Mouse (Mus musculus) skeletal muscle tissue, adult 2 months (tissue): ENCODE measurements at regions not wholly inside any gene's neighbourhood (a gene's known extent, or its start where the extent isn't known, plus 50 kb on each side); places are given as distances from the start of the nearest gene placed in this dataset.

ENCODE experiments used
- DNase-seq: peaks from one replicate; pipeline ENCODE4 v3.0.0-alpha.2; 2012; ENCODE audit warnings: low read depth, low spot score

DNA sequence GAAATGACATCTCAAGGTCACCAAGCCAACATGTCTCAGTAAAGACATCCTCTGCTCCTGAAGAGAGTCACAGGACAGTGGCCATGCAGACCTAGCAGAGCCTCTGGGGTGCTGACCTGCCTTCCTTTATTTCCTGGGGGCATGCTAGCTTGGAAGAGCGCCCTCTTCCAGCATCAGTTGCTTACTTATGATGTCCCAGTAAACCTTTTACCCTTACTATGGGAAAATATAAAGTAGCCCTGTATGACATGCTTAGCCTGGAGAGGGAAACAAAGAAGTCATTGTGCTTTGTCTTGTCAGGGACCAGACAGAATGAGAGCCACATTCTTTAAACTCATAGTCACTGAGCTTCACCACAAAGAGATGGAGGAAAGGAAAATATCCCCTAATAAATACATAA is 82.9 kb downstream of the Postn start:
- no peak for DNase-seq

- DNase-seq = no peak
These were observed 86.0 kb downstream of the Postn start for GRCm38 (mm10) chr3:54446889-54447288.

DNA sequence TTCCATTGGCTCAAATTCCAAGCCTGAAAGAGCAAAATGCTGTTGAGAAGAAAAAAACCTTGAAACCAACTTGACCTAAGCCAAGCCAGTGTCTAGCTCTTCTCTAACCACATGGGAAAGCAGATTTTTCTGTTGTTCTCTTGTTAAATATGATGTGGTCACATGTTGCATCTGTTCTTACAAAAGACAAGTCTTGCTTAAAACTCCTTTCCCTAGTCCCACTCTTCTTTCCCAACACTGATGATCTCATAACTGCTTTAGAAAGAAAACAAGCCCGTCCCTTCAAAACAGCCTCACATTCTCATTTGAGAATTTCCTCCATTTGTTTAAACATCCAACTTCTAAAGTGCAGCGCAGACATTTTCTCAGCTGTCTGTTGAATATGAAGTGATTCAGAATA is 96.5 kb downstream of the Postn start:
- DNase-seq = peak; percentile 11

GRCm38 (mm10) chr3:54461366-54461765 is 100.5 kb downstream of the Postn start:
- no peak for DNase-seq

DNA sequence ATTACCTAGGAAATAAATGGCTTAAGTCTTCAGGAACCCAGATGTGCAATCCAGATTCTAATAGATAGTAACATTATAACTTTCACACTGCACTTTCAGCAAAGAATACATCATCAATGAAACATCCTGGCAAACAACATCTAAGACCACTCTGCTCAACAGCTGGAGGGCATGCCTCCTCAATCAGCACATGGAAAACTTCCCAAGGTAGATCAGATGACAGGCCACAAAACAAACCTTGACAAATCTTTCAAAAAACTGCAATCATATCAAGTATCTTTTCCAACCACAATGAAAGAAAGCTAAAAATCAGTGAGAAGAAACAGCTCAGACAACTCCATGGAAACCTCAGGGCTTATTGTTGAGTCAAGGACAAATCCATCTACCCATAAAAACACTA is 105.2 kb downstream of the Postn start:
- no peak for DNase-seq

GRCm38 (mm10) chr3:54474209-54474608 is 113.3 kb downstream of the Postn start:
- peak; percentile 29 for DNase-seq

- no peak for DNase-seq
These were observed 115.0 kb downstream of the Postn start for GRCm38 (mm10) chr3:54475879-54476278.

DNA sequence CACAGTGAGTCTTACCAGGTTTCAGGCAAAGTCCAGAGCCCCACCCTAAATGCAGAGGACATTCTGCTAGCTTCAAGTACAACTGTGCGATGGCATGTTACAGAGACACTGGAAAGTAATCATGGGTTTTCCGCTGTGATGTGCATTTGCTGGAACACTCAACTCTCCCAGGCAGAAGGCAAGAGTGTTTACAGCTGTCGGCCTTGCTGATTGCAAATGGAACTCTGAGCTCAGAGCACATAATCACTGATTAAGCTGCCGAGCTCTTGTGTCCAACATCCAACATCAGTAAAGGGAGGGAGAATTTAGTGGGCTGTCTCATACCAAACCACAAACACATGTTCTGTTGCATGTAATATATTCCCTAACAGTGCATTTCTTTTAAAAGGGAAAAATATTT is 117.1 kb downstream of the Postn start:
- no peak for DNase-seq

DNA sequence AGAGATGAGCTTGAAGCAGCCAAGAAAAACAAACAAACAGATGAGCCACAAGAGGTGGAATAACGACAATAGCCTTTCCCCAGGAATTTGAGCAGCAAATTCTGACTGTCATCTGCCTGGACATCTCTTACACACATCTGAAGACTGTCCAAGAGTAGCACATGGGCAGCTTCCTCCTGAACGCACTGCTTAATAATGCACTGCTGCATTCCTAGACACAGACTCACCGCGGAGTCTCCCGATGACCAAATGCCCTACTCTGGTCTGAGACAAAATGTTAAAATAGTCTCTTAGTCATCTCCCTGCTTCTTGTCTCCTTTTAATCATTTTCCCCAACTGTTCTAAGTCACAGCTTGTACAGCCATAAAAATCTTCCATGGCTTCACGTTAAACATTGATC is 119.3 kb downstream of the Postn start:
- DNase-seq = peak; percentile 52

- no peak for DNase-seq
These were observed 126.4 kb downstream of the Postn start for GRCm38 (mm10) chr3:54487346-54487745.

GRCm38 (mm10) chr3:54487844-54488243 is 126.9 kb downstream of the Postn start:
- DNase-seq = no peak

- DNase-seq = no peak
These were observed 129.5 kb downstream of the Postn start for GRCm38 (mm10) chr3:54490249-54490900.

GRCm38 (mm10) chr3:54493567-54493966 is 132.7 kb downstream of the Postn start:
- DNase-seq = no peak

DNA sequence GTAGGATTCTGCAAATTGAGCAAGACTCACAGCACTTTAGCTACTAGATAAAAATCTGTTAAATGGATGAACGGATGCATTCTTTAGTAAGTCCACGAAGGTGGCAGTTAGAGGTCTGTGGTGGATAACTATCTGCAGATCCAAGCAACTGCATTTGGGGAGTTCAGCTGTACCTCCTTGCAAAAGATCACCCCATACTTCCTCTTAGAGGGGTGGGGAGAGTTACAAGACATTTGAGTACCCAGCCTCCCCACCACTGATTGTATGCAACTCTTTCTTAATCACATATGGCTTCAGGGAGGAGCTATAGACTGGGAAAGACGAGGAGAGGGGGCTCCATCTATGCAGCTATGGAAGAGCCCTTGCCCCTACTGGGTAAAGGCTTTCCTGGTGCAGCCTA is 144.1 kb downstream of the Postn start:
- DNase-seq = no peak

- no peak for DNase-seq
These were observed 146.7 kb downstream of the Postn start for GRCm38 (mm10) chr3:54507575-54507974.

GRCm38 (mm10) chr3:54508906-54509305 is 148.0 kb downstream of the Postn start:
- DNase-seq = no peak

- DNase-seq = no peak
These were observed 156.3 kb downstream of the Postn start for GRCm38 (mm10) chr3:54517251-54517650.

GRCm38 (mm10) chr3:54522716-54523115 is 161.8 kb downstream of the Postn start:
- no peak for DNase-seq

- no peak for DNase-seq
These were observed 165.7 kb downstream of the Postn start for GRCm38 (mm10) chr3:54526618-54527017.

DNA sequence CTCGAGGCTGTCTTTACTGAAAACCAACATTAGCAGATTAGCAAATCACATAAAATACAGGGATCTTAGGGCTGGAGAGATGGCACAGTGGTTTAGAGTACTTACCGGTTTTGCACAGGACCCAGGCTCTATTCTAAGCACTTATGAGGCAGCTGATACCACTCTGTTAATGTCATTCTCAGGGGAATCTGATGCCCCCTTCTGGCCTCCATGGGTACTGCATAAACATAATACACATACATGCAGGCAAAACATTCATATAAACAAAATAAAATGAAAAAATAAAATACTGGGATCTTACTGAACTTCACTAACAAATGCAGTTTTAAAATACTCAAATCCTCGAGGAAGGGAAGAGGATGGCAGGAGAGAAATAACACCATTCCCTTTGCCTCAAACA is 164.3 kb upstream of the Supt20 start:
- DNase-seq = no peak

DNA sequence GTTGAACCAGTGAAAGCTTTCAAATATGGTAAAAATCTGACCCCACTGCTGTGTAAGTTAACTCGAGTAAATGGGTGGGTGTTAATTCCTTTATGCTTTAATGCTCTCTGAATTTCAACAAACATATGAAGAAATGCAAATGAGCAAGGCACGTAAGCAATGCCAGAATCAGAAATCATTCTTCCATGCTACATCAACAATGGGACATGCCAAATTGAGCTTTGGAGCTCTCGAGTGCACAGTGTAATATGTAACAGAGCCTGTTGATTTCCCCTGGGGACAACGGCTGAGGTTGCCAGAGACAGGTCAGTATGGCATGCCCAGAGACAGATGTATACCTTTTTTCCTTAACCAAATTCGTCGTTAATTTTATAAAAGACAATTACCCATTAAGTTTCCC is 162.4 kb upstream of the Supt20 start:
- DNase-seq = no peak

GRCm38 (mm10) chr3:54535361-54535760 is 157.2 kb upstream of the Supt20 start:
- DNase-seq = peak; percentile 48

GRCm38 (mm10) chr3:54538055-54538454 is 154.6 kb upstream of the Supt20 start:
- DNase-seq = no peak

GRCm38 (mm10) chr3:54540540-54541080 is 152.0 kb upstream of the Supt20 start:
- DNase-seq = peak; percentile 60
